Mouse (Mus musculus) MEL (cell line): ENCODE measurements around the gene Tm9sf2. TPM values are rescaled to one million over a fixed set of nuclear protein-coding genes. Genes with fewer than 3 reads are reported as not detected.

Source experiments
- DNase-seq: peaks from one replicate; pipeline ENCODE4 v3.0.0; 2011; ENCODE audit warnings: low read depth, low spot score
- H3K27ac ChIP-seq: 2 replicates; pipeline ENCODE4 v1.5.1; 2012; ENCODE audit warnings: low read depth, mild to moderate bottlenecking, control low read depth, low read length, moderate library complexity; ENCODE audit not compliant: control insufficient read depth
- H3K27me3 ChIP-seq, 2 experiments: fragments of 150-350 bp in 1 of 2; sonication (generic) in 1 of 2; 2 replicates each; pipeline ENCODE4 v1.6.1; 2012; ENCODE audit warnings: low read length in 2 of 2, mild to moderate bottlenecking in 2 of 2, improper control_type of control experiment in 1 of 2, moderate library complexity in 1 of 2; ENCODE audit not compliant: insufficient read depth in 2 of 2, control insufficient read depth in 1 of 2
- H3K36me3 ChIP-seq, 2 experiments: 2 replicates each; pipeline ENCODE4 v1.6.1; 2012 to 2014; ENCODE audit warnings: low read length in 2 of 2, improper control_type of control experiment in 1 of 2, inconsistent platforms in 1 of 2, mild to moderate bottlenecking in 1 of 2; ENCODE audit not compliant: insufficient read depth in 2 of 2, control insufficient read depth in 1 of 2
- H3K4me1 ChIP-seq, 2 experiments: fragments of 150-350 bp in 1 of 2; sonication (generic) in 1 of 2; 2 replicates each; pipeline ENCODE4 v1.6.1; 2012; ENCODE audit warnings: low read length in 2 of 2, improper control_type of control experiment in 1 of 2, mild to moderate bottlenecking in 1 of 2; ENCODE audit not compliant: insufficient read depth in 2 of 2, control insufficient read depth in 1 of 2
- H3K4me3 ChIP-seq, 2 experiments: fragments of 150-350 bp in 1 of 2; sonication (generic) in 1 of 2; 2 replicates each; pipeline ENCODE4 v1.5.1; 2012; ENCODE audit warnings: low read depth in 2 of 2, low read length in 2 of 2, mild to moderate bottlenecking in 2 of 2, moderate library complexity in 2 of 2, control low read depth in 1 of 2, improper control_type of control experiment in 1 of 2; ENCODE audit not compliant: control insufficient read depth in 1 of 2, insufficient read depth in 1 of 2
- H3K79me2 ChIP-seq: 2 replicates; pipeline ENCODE4 v1.6.1; 2012; ENCODE audit warnings: mild to moderate bottlenecking, low read length, moderate library complexity; ENCODE audit not compliant: control insufficient read depth, poor library complexity, insufficient read depth
- H3K9ac ChIP-seq: 2 replicates; pipeline ENCODE4 v1.6.1; 2012; ENCODE audit warnings: low read depth, mild to moderate bottlenecking, control low read depth, low read length, moderate library complexity; ENCODE audit not compliant: control insufficient read depth, poor library complexity, severe bottlenecking
- H3K9me3 ChIP-seq: fragments of 150-350 bp; sonication (generic); replicated peaks from 2 replicates; pipeline ENCODE4 v1.6.1; 2012; ENCODE audit warnings: mild to moderate bottlenecking, low read length, improper control_type of control experiment, moderate library complexity; ENCODE audit not compliant: insufficient read depth
- BHLHE40 ChIP-seq: IDR thresholded peaks from 2 replicates; pipeline ENCODE4 v1.6.1; 2012; ENCODE audit warnings: low read depth, mild to moderate bottlenecking, inconsistent platforms, low read length, improper control_type of control experiment, borderline replicate concordance
- CHD1 ChIP-seq: IDR thresholded peaks from 2 replicates; pipeline ENCODE4 v1.6.1; 2012; ENCODE audit warnings: low read depth, mild to moderate bottlenecking, inconsistent platforms, low read length, improper control_type of control experiment
- CHD2 ChIP-seq: IDR thresholded peaks from 2 replicates; pipeline ENCODE4 v1.6.1; 2011; ENCODE audit warnings: low read length, improper control_type of control experiment
- CTCF ChIP-seq, 3 experiments: IDR thresholded peaks in 2 of 3; conservative IDR thresholded peaks in 1 of 3; 2 replicates each; pipeline ENCODE4 v1.5.1; 2011 to 2012; ENCODE audit warnings: low read length in 3 of 3, low read depth in 2 of 3, mild to moderate bottlenecking in 2 of 3, improper control_type of control experiment in 1 of 3, inconsistent platforms in 1 of 3, mixed read lengths in 1 of 3, moderate library complexity in 1 of 3; ENCODE audit not compliant: control insufficient read depth in 1 of 3, insufficient read depth in 1 of 3, poor library complexity in 1 of 3, severe bottlenecking in 1 of 3
- E2F4 ChIP-seq: IDR thresholded peaks from 2 replicates; pipeline ENCODE4 v1.6.1; 2011; ENCODE audit warnings: low read depth, low read length, improper control_type of control experiment, borderline replicate concordance
- ELF1 ChIP-seq: IDR thresholded peaks from 2 replicates; pipeline ENCODE4 v1.6.1; 2014; ENCODE audit warnings: low read depth, mild to moderate bottlenecking, inconsistent platforms, low read length, improper control_type of control experiment, moderate library complexity
- EP300 ChIP-seq, 2 experiments: IDR thresholded peaks; 2 replicates each; pipeline ENCODE4 v1.6.1; 2011; ENCODE audit warnings: improper control_type of control experiment in 2 of 2, low read length in 2 of 2, low read depth in 1 of 2, mild to moderate bottlenecking in 1 of 2
- ETS1 ChIP-seq: IDR thresholded peaks from 2 replicates; pipeline ENCODE4 v1.6.1; 2012; ENCODE audit warnings: low read depth, mild to moderate bottlenecking, inconsistent platforms, low read length, improper control_type of control experiment, moderate library complexity
- GABPA ChIP-seq: IDR thresholded peaks from 2 replicates; pipeline ENCODE4 v1.6.1; 2012; ENCODE audit warnings: low read depth, mild to moderate bottlenecking, inconsistent platforms, low read length, improper control_type of control experiment, moderate library complexity
- GATA1 ChIP-seq: IDR thresholded peaks from 2 replicates; pipeline ENCODE4 v1.6.1; 2011; ENCODE audit warnings: low read depth, low read length, improper control_type of control experiment
- HCFC1 ChIP-seq: IDR thresholded peaks from 2 replicates; pipeline ENCODE4 v1.6.1; 2012; ENCODE audit warnings: low read depth, mild to moderate bottlenecking, inconsistent platforms, low read length, improper control_type of control experiment, moderate library complexity
- KAT2A ChIP-seq: conservative IDR thresholded peaks from 2 replicates; pipeline ENCODE4 v1.6.1; 2012; ENCODE audit warnings: low read depth, low read length, improper control_type of control experiment, inconsistent platforms
- MAFK ChIP-seq: IDR thresholded peaks from 2 replicates; pipeline ENCODE4 v1.6.1; 2011; ENCODE audit warnings: low read depth, mild to moderate bottlenecking, low read length, improper control_type of control experiment, borderline replicate concordance
- MAX ChIP-seq: IDR thresholded peaks from 2 replicates; pipeline ENCODE4 v1.6.1; 2011; ENCODE audit warnings: low read length, improper control_type of control experiment
- MAZ ChIP-seq: IDR thresholded peaks from 2 replicates; pipeline ENCODE4 v1.6.1; 2012; ENCODE audit warnings: low read depth, mild to moderate bottlenecking, inconsistent platforms, low read length, improper control_type of control experiment
- MEF2A ChIP-seq: IDR thresholded peaks from 2 replicates; pipeline ENCODE4 v1.6.1; 2014; ENCODE audit warnings: low read depth, mild to moderate bottlenecking, inconsistent platforms, low read length, improper control_type of control experiment; ENCODE audit not compliant: poor library complexity, insufficient replicate concordance, severe bottlenecking; ENCODE audit errors: extremely low read depth
- MYB ChIP-seq: IDR thresholded peaks from 2 replicates; pipeline ENCODE4 v1.6.1; 2011; ENCODE audit warnings: mild to moderate bottlenecking, low read depth, low read length, improper control_type of control experiment
- MYC ChIP-seq: IDR thresholded peaks from 2 replicates; pipeline ENCODE4 v1.6.1; 2011; ENCODE audit warnings: low read depth, mild to moderate bottlenecking, low read length, improper control_type of control experiment, moderate library complexity
- NELFE ChIP-seq: IDR thresholded peaks from 2 replicates; pipeline ENCODE4 v1.6.1; 2011; ENCODE audit warnings: low read depth, low read length, improper control_type of control experiment
- NRF1 ChIP-seq: IDR thresholded peaks from 2 replicates; pipeline ENCODE4 v1.6.1; 2014; ENCODE audit warnings: low read depth, mild to moderate bottlenecking, inconsistent platforms, low read length, improper control_type of control experiment, moderate library complexity; ENCODE audit not compliant: poor library complexity, insufficient read depth, severe bottlenecking
- POLR2A ChIP-seq, 2 experiments: IDR thresholded peaks; 2 replicates each; pipeline ENCODE4 v1.6.1; 2011 to 2012; ENCODE audit warnings: low read length in 2 of 2, mild to moderate bottlenecking in 2 of 2, control low read depth in 1 of 2, improper control_type of control experiment in 1 of 2, low read depth in 1 of 2, moderate library complexity in 1 of 2; ENCODE audit not compliant: control insufficient read depth in 1 of 2, insufficient read depth in 1 of 2, poor library complexity in 1 of 2
- POLR2AphosphoS2 ChIP-seq: IDR thresholded peaks from 2 replicates; pipeline ENCODE4 v1.6.1; 2011; ENCODE audit warnings: low read length, improper control_type of control experiment
- POLR2AphosphoS5 ChIP-seq: IDR thresholded peaks from 2 replicates; pipeline ENCODE4 v1.6.1; 2012; ENCODE audit warnings: low read depth, borderline replicate concordance, mild to moderate bottlenecking, inconsistent platforms, low read length, moderate library complexity, mixed read lengths
- RAD21 ChIP-seq: IDR thresholded peaks from 2 replicates; pipeline ENCODE4 v1.6.1; 2011; ENCODE audit warnings: mild to moderate bottlenecking, low read depth, low read length, improper control_type of control experiment
- RCOR1 ChIP-seq: IDR thresholded peaks from 2 replicates; pipeline ENCODE4 v1.6.1; 2012; ENCODE audit warnings: low read depth, mild to moderate bottlenecking, inconsistent platforms, low read length, improper control_type of control experiment
- SIN3A ChIP-seq: IDR thresholded peaks from 2 replicates; pipeline ENCODE4 v1.6.1; 2012; ENCODE audit warnings: low read length, improper control_type of control experiment, inconsistent platforms
- SMC3 ChIP-seq: IDR thresholded peaks from 2 replicates; pipeline ENCODE4 v1.6.1; 2011; ENCODE audit warnings: low read depth, low read length, improper control_type of control experiment
- TAL1 ChIP-seq: IDR thresholded peaks from 2 replicates; pipeline ENCODE4 v1.6.1; 2012; ENCODE audit warnings: mild to moderate bottlenecking, inconsistent platforms, low read length, moderate library complexity, mixed read lengths
- TBP ChIP-seq: IDR thresholded peaks from 2 replicates; pipeline ENCODE4 v1.8.0; 2011; ENCODE audit warnings: low read depth, low read length, improper control_type of control experiment
- UBTF ChIP-seq: IDR thresholded peaks from 2 replicates; pipeline ENCODE4 v1.6.1; 2012; ENCODE audit warnings: low read depth, mild to moderate bottlenecking, inconsistent platforms, low read length, improper control_type of control experiment, moderate library complexity, borderline replicate concordance; ENCODE audit not compliant: insufficient read depth
- USF1 ChIP-seq: IDR thresholded peaks from 2 replicates; pipeline ENCODE4 v1.6.1; 2014; ENCODE audit warnings: low read depth, mild to moderate bottlenecking, inconsistent platforms, low read length, improper control_type of control experiment, moderate library complexity
- USF2 ChIP-seq, 2 experiments: IDR thresholded peaks; 2 replicates each; pipeline ENCODE4 v1.6.1; 2011 to 2012; ENCODE audit warnings: improper control_type of control experiment in 2 of 2, low read length in 2 of 2, borderline replicate concordance in 1 of 2, inconsistent platforms in 1 of 2, low read depth in 1 of 2, mild to moderate bottlenecking in 1 of 2; ENCODE audit not compliant: insufficient read depth in 1 of 2
- ZC3H11A ChIP-seq: IDR thresholded peaks from 2 replicates; pipeline ENCODE4 v1.6.1; 2012; ENCODE audit warnings: low read depth, mild to moderate bottlenecking, inconsistent platforms, low read length, improper control_type of control experiment
- ZKSCAN1 ChIP-seq: IDR thresholded peaks from 2 replicates; pipeline ENCODE4 v1.6.1; 2012; ENCODE audit warnings: low read depth, mild to moderate bottlenecking, inconsistent platforms, low read length, improper control_type of control experiment, moderate library complexity
- ZMIZ1 ChIP-seq: IDR thresholded peaks from 2 replicates; pipeline ENCODE4 v1.6.1; 2012; ENCODE audit warnings: low read depth, mild to moderate bottlenecking, inconsistent platforms, low read length, improper control_type of control experiment, moderate library complexity
- ZNF384 ChIP-seq: IDR thresholded peaks from 2 replicates; pipeline ENCODE4 v1.6.1; 2012; ENCODE audit warnings: low read depth, mild to moderate bottlenecking, inconsistent platforms, low read length, improper control_type of control experiment
- polyA plus RNA-seq, 2 experiments: library from polyadenylated mRNA; stranded (reverse) in 1 of 2; unstranded in 1 of 2; fragments of >175 nt in 1 of 2; fragments of >200 nt in 1 of 2; gene quantifications; 2 replicates each; pipeline versions ENCODE4 v1.2.1 to v1.2.4; 2012; ENCODE audit warnings: low replicate concordance in 2 of 2, low read depth in 1 of 2; ENCODE audit not compliant: insufficient read length in 2 of 2, insufficient read depth in 1 of 2, missing spikeins in 1 of 2
- total RNA-seq: library from RNA; depleted of rRNA; stranded (reverse); fragments of 300-350 nt; gene quantifications from 2 replicates; pipeline ENCODE4 v1.2.3, GENCODE M21; 2012

Tm9sf2 gene
- total and polyA plus RNA-seq, 3 experiments, result 59.6 to 62.7 TPM; not detected in 1

GRCm38 (mm10) chr14:122137234-122137633 is 30.4 kb downstream of the Tm9sf2 start:
- no peak overlapping the region for H3K4me3 ChIP-seq
- H3K27ac ChIP-seq, result no peak overlapping the region
- peak; percentile 30 for DNase-seq
- peaks cover under 1% of the 10 kb centered on the region; the same call in 1 of the 2 replicates for H3K79me2 ChIP-seq
- H3K36me3 ChIP-seq, result peaks cover 12 to 48% of the 10 kb centered on the region in 2 experiments
- no peak for TF ChIP-seq ELF1
- TF ChIP-seq GATA1, result peak; percentile 65
- TF ChIP-seq UBTF, result no peak
- no peak for TF ChIP-seq MYB
- TF ChIP-seq MAFK, result no peak
- no peak for TF ChIP-seq MYC
- TF ChIP-seq KAT2A, result no peak
- no peak for TF ChIP-seq CTCF (IDR thresholded peaks at IDR 0.05 in 2 of 3, conservative IDR thresholded peaks at IDR 0.05 in 1 of 3; ENCODE audit: control insufficient read depth in 1 of 3, insufficient read depth in 1 of 3, low read depth in 2 of 3, low read length in 3 of 3, poor library complexity in 1 of 3, severe bottlenecking in 1 of 3)
- TF ChIP-seq BHLHE40, result no peak
- no peak for TF ChIP-seq TBP
- no peak for TF ChIP-seq ZC3H11A
- no peak for TF ChIP-seq SIN3A
- no peak for TF ChIP-seq EP300 (IDR thresholded peaks at IDR 0.05; ENCODE audit: low read depth in 1 of 2, low read length in 2 of 2)
- TF ChIP-seq USF1, result peak; percentile 85
- TF ChIP-seq CHD1, result no peak
- TF ChIP-seq MAZ, result no peak
- no peak for TF ChIP-seq POLR2AphosphoS5
- no peak for TF ChIP-seq NRF1
- no peak for TF ChIP-seq ETS1
- TF ChIP-seq E2F4, result no peak
- TF ChIP-seq TAL1, result no peak
- no peak for TF ChIP-seq RAD21
- TF ChIP-seq MEF2A, result no peak
- 0 out of 2 replicates have a peak, but pooled peaks have one; percentile 21 for TF ChIP-seq RCOR1
- TF ChIP-seq ZNF384, result no peak
- TF ChIP-seq POLR2AphosphoS2, result no peak
- TF ChIP-seq GABPA, result no peak
- TF ChIP-seq HCFC1, result no peak
- no peak for TF ChIP-seq POLR2A (IDR thresholded peaks at IDR 0.05; ENCODE audit: control insufficient read depth in 1 of 2, insufficient read depth in 1 of 2, low read depth in 1 of 2, low read length in 2 of 2, poor library complexity in 1 of 2)
- TF ChIP-seq CHD2, result no peak
- TF ChIP-seq SMC3, result no peak
- TF ChIP-seq MAX, result peak; percentile 55
- TF ChIP-seq ZMIZ1, result no peak
- TF ChIP-seq NELFE, result no peak
- TF ChIP-seq USF2 (IDR thresholded peaks at IDR 0.05; ENCODE audit: borderline replicate concordance in 1 of 2, insufficient read depth in 1 of 2, low read depth in 1 of 2, low read length in 2 of 2), result peak in 1 of 2 experiments; percentile 33; a peak in 1 of 4 replicates
- TF ChIP-seq ZKSCAN1, result no peak
- no peaks in the 10 kb centered on the region for H3K9me3 ChIP-seq
- H3K9ac ChIP-seq, result no peak overlapping the region
- peaks cover 5 to 8% of the 10 kb centered on the region in 2 experiments; a peak in 2 of 4 replicates for H3K4me1 ChIP-seq
- H3K27me3 ChIP-seq, result no peaks in the 10 kb centered on the region
